Mouse (Mus musculus) retina, embryonic 14.5 days (tissue): ENCODE measurements at regions not wholly inside any gene's neighbourhood (a gene's known extent, or its start where the extent isn't known, plus 50 kb on each side); places are given as distances from the start of the nearest gene placed in this dataset.
A peak's percentile ranks its signal among the peaks of the same experiment; 100 is the strongest.

Experiments
- DNase-seq: peaks from one replicate; pipeline ENCODE4 v3.0.0-alpha.2; 2015; ENCODE audit warnings: low spot score

GRCm38 (mm10) chr9:84923966-84924365 is 388.6 kb upstream of the Gm11114 start:
- no peak for DNase-seq

DNA sequence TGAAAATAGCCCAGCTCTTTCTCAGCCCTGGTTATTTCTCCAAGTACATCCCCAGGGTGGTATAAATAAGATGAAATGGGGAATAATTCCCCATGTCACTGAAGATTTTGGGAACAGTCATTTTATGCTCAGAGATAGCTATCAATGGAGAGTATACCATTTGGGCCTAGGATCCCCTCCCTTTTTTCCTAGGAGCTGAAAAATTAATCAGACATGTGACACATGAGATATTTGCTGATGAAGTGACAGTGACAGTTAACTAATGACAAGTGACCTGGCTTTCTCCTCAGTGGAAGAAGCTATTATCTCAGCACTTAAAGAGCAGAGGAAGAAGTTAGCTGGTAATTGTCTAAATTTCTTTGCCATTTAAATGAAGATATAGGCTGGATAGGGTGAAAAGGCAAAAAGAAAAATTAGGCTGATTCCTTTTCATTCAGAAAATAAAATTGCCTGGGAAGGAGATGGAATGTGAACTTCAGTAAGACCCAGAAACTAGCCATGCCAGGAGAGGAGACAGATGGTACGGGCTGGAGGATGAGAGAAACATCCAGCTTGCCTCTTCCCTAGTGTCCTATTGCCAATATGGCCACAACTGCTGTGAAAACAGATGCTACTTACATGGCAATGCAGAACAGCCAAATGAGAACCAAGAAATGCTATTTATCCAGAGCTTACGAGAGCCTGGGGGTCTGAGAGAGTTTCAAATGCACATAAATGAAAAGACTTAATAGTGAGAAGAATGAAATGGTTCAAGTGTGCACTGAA is 376.1 kb upstream of the Gm11114 start:
- no peak for DNase-seq

- no peak for DNase-seq
Measured at GRCm38 (mm10) chr9:84966558-84967154, 345.9 kb upstream of the Gm11114 start.

DNA sequence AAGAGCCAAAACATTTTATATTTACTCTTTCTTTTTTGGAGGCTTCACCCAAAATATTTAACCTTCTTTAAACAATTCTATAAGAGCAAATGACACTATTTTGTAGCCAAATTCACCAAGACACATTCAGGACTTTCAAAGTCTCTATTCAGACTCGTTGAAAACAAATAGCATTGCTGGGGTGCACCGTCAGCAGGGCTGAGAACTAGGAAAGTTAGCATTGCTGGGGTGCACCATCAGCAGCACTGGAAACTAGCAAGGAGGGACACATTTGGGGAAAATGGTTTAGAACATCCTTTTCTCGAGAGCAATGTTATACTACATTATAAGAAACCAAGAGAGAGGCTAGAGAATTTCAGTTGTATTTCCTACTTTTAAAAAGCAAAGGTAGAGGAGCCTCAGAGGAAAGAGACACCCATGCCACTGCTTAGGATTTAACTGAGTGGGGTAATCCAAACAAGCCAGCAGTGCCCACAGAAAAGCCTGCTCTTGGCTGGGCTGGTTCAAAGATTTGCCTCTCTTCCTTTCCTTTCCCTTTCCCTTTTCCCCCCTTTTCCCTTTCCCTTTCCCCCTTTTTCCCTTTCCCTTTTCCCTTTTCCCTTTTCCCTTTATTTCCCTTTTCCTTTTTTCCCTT is 342.5 kb upstream of the Gm11114 start:
- no peak for DNase-seq

DNA sequence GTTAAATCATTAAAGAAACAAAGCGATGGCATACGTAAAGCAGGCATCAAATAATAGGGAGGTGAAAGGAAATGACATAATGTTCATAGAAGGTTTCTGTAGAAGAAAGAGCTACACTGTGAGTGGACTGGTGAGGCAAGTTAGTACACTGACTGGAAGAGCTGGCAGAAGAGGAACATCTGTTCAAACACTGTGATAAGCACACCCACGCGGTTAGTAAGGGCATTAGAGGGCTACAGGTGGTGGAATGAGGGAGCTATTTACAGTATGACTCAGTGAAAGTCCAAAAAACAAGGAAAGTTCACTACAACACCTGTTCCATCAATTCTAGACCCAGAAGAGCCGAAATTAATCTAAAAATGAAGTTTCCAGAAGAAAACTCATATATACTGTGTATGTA is 335.1 kb upstream of the Gm11114 start:
- no peak for DNase-seq

DNA sequence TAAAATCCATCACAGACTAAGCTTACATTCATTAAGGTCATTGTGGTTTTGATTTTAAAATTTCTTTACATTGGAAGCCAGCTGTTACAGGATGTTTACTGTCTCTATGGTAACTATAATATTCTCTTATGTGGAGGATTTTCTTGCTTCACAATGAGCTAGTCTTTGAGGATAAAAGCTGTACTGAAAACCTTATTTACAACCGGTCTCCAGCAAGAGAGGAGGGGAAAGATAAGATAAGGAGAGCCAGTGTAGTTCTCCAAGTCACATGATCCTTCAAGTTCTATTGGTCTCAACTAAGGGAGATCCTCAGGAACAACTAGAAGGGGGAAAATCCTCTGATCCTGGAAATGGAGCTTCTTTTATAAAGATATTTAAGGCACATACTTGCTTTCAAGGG is 309.2 kb upstream of the Gm11114 start:
- no peak for DNase-seq

GRCm38 (mm10) chr9:85011361-85011760 is 301.2 kb upstream of the Gm11114 start:
- DNase-seq = no peak

GRCm38 (mm10) chr9:85048112-85048978 is 264.2 kb upstream of the Gm11114 start:
- DNase-seq = peak; percentile 17

DNA sequence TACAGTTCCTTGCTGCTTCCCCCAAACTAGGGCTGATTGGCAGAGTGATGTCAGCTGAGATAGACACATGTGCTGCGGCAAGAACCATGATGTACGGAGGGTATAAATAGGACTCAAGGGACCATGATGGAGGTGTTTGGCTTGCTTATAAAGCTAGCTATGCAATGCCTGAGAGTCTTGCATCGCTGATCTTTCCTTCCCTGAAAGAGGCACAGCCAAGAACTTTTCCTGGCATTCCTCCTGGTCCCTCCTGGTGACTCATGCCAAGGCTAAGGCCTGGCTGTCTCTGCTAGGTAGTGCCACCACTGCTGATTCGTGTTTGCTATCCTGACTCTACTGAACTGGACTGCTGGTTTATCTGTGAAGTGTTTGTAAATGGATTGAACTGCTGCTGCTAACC is 260.0 kb upstream of the Gm11114 start:
- no peak for DNase-seq

DNA sequence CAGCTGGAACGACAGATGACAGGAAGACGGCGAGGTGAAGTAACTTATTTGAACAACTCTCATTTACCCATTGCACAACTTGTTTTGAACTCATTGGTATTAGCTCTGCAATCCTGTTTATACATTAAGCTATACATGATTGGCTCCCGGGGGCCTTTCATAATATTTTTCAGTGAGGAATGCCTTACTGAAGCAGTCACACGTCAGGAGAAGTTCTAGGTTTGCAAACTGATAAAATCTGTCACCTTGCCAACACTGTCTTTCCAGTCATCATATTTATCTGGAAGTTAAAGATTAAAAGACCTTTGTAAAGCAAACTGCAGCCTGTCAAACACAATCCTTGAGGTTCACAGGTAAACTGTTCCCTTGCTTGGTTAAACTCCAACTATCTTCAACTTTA is 232.6 kb upstream of the Gm11114 start:
- no peak for DNase-seq

DNA sequence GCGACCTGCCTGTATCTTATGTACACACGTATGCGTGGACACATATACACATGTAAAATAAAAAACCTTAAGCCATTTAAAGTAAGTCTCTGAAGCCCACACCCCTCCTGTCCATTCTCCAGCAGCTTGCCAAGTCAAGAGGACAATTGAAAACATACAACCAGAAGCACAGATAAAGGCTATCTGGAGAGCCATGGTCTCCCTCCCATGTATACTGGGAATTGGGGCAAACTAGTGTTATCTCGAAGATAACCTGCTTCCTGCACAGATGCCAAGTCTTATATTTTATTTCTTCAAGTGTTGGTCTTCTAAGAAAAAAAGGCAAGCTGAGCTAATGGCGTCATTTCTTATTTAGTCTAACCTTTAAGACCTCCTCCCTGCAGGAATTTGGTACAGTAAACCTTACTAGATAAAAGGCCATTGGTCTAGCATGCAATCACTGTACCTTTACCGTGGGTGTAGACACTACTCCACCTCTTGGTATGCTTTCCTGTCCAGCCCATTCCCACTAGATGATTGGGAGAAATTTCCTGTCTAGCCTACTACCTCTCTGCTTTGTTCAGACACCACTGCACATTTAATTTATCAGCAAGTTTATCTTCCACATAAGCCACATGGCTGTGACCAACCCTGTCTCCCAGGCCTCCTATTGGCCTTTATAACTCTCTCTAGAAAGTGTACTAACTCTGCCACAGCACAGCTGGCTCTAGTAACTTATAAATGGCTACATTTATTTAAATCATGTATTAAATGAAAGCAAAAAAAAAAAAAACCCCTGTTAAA is 223.8 kb upstream of the Gm11114 start:
- DNase-seq = no peak

GRCm38 (mm10) chr9:85090297-85090696 is 222.3 kb upstream of the Gm11114 start:
- no peak for DNase-seq

DNA sequence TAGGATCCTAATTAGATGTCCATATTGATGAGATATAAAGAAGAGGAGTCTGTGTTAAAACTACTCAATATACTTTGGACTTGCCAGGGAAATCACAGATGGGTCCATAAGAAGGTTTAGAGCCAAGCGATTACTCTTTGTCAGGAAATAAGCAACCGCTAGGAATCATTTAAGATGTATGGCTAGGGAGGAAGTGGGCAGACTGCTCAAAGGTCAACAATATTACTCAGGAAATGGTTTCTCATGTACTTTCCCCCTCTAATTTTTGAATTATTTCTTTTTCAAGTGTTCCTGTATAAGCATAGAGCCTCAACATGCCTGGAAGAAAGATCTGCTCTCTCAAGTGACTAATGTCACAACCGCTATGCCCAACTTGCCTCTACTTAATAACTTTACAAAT is 217.3 kb upstream of the Gm11114 start:
- no peak for DNase-seq

GRCm38 (mm10) chr9:85096520-85096919 is 216.1 kb upstream of the Gm11114 start:
- no peak for DNase-seq

DNA sequence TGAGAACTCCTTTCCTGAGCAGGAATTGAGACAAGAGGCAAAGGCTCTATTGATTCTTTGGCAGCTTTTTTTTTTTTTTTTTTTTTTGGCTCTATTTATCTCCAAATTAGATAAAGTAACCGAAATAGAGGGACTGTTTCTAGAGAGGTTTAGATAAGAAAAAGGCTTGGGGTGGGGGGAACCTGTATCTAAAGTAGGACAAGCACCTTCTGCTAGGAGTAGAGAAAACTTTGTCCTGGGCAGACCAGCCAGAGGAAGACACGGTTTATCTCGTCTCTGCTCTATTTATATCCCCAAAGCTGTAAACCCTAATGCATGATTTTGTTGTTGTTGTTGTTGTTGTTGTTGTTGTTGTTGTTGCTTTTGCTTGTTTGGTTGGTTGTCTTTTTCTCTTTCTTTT is 199.6 kb upstream of the Gm11114 start:
- DNase-seq = no peak

DNA sequence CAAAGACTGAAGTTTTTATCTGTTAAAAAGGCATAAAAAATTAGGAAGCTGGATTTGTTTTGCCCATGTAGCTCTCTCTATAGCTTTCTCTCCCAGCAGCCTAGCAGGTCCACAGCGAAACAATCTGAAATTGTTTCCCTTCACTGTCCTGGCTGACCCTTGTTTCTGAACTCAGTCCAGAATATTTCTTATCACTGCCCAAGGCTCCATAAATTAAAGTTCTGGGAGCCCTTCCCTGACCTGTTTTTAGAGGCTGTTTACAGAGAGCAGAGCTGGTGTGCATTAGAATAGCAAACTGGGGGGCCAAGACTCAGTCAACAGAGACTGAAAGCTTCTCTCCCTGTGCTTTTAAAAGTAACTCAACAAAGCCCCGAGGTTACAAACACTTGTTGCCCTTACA is 198.3 kb upstream of the Gm11114 start:
- no peak for DNase-seq

- DNase-seq = no peak
Measured at GRCm38 (mm10) chr9:85120061-85120460, 192.5 kb upstream of the Gm11114 start.

DNA sequence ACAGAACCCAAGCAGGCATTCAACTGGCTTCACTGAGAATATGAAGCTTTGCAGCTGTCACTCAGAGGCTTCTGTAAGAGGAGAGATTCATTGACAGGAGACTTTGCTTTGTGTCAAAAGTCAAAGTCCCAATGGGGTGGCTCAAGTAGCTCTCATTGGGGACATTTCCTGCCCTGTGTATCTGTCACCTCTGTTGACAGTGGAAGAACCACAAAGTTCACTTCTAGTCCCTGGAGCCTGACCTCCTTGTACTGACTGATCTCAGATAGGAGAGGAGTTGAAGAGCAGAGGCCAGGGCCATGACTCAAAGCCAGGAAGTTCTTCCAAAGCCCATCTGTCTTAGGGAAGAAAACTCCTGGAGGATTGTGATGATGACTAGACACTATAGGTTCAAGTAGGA is 191.5 kb upstream of the Gm11114 start:
- DNase-seq = no peak

GRCm38 (mm10) chr9:85123706-85124105 is 188.9 kb upstream of the Gm11114 start:
- DNase-seq = no peak

GRCm38 (mm10) chr9:85125775-85126174 is 186.8 kb upstream of the Gm11114 start:
- DNase-seq = no peak

DNA sequence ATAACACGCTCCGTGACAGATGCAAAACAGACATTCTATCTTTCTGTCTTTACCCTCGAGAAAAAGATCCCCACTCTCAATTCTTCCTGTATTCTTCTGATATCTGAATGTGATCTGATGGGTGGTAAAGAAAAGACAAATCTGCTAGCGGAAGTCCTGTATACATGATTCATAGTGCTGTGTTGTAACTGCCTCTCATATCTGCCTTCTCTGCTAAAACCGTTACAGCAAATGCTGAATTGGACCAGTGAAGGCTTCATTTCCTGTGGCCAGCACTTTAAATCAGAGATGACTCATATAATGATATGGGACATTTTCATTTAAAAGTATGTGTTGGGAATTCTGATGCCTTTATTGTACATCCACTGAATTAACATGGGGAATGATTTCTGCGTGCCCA is 186.0 kb upstream of the Gm11114 start:
- DNase-seq = no peak

DNA sequence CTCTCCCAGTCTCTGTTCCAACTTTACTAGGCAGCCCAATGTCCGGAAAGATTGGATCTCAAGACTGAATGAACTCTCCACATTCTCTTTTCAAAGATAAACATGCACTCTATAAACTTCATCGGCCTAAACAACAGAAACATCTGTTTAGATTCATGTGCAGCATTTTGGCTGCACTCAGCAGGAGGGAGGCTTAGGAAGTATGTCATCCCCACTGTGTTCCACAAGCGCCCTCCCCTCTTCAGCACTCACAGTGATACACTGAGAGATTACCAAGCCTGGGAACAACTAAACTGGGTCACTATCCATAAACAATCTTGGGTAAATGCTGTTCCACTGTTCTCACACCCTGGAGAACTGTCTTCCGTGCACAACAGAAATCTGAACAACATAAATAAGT is 185.5 kb upstream of the Gm11114 start:
- no peak for DNase-seq
